Mouse (Mus musculus) testis, adult 2 months (tissue): ENCODE results near the gene Lgi4. TPM values are rescaled to one million over a fixed set of nuclear protein-coding genes. Genes with fewer than 3 reads are reported as not detected.
A peak's percentile ranks its signal among the peaks of the same experiment; 100 is the strongest.

Experiments
- H3K27ac ChIP-seq: fragments of 200-500 bp; 2 replicates; pipeline ENCODE4 v1.5.1; 2012; ENCODE audit warnings: low read depth, low read length; ENCODE audit not compliant: control insufficient read depth, insufficient read depth
- H3K27me3 ChIP-seq: fragments of 200-500 bp; 2 replicates; pipeline ENCODE4 v1.6.1; 2012; ENCODE audit warnings: mild to moderate bottlenecking, low read length, moderate library complexity; ENCODE audit not compliant: control insufficient read depth, insufficient read depth
- H3K36me3 ChIP-seq: fragments of 200-500 bp; 2 replicates; pipeline ENCODE4 v1.6.1; 2012; ENCODE audit warnings: mild to moderate bottlenecking, low read length; ENCODE audit not compliant: control insufficient read depth, insufficient read depth
- H3K4me1 ChIP-seq: fragments of 200-500 bp; 2 replicates; pipeline ENCODE4 v1.6.1; 2012; ENCODE audit warnings: low read length; ENCODE audit not compliant: control insufficient read depth, insufficient read depth
- H3K4me3 ChIP-seq: fragments of 200-500 bp; 2 replicates; pipeline ENCODE4 v1.5.1; 2012; ENCODE audit warnings: low read depth, mild to moderate bottlenecking, low read length, moderate library complexity, mixed read lengths; ENCODE audit not compliant: control insufficient read depth
- CTCF ChIP-seq: fragments of 200-500 bp; IDR thresholded peaks from 2 replicates; pipeline ENCODE4 v1.5.1; 2012; ENCODE audit warnings: low read depth, mild to moderate bottlenecking, inconsistent platforms, low read length, moderate library complexity; ENCODE audit not compliant: control insufficient read depth, insufficient read depth, insufficient replicate concordance
- POLR2A ChIP-seq: fragments of 200-500 bp; IDR thresholded peaks from 2 replicates; pipeline ENCODE4 v1.6.1; 2012; ENCODE audit warnings: low read depth, mild to moderate bottlenecking, inconsistent platforms, low read length, moderate library complexity; ENCODE audit not compliant: control insufficient read depth
- polyA plus RNA-seq: library from polyadenylated mRNA; depleted of rRNA; stranded (reverse); fragments of >200 nt; gene quantifications from 2 replicates; pipeline ENCODE4 v1.2.3, GENCODE M21; 2012

The Lgi4 gene
- polyA plus RNA-seq, 1 experiment: 2.0 TPM

DNA sequence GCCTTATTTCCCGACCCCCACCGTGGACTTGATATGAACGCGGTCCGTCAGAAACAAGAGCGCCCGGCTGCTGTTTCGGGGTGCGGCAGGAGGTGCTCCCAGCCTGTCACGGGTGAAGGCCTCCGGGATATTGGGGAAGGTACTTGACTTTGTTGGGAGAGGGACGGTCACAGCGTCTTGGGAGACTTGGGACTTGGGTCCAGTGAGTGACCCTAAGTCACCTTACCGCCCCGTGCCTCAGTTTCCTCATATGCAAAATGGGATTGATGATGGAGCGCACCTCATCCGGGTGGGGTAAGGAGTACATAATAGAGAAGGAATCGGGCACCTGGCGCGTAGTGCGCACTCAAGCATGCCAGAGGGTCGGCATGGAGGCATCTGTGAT is 6.9 kb upstream of the Lgi4 start:
- Histone ChIP-seq H3K36me3 (no peaks in the 10 kb centered on the region), H3K4me1 (peaks cover 9% of the 10 kb centered on the region), H3K27me3 (no peaks in the 10 kb centered on the region; the same call in 1 of the 2 replicates), H3K27ac (no peak overlapping the region), H3K4me3 (no peak overlapping the region; the same call in 1 of the 2 replicates)
- no peak for TF ChIP-seq CTCF
- no peak for TF ChIP-seq POLR2A

- Histone ChIP-seq H3K27ac (no peak overlapping the region), H3K36me3 (no peaks in the 10 kb centered on the region), H3K27me3 (no peaks in the 10 kb centered on the region; the same call in 1 of the 2 replicates), H3K4me3 (peak overlapping the region; percentile 25), H3K4me1 (peaks cover 9% of the 10 kb centered on the region)
- TF ChIP-seq POLR2A (no peak), CTCF (no peak)
Observed at GRCm38 (mm10) chr7:31052636-31053434, 6.3 kb upstream of the Lgi4 start.

DNA sequence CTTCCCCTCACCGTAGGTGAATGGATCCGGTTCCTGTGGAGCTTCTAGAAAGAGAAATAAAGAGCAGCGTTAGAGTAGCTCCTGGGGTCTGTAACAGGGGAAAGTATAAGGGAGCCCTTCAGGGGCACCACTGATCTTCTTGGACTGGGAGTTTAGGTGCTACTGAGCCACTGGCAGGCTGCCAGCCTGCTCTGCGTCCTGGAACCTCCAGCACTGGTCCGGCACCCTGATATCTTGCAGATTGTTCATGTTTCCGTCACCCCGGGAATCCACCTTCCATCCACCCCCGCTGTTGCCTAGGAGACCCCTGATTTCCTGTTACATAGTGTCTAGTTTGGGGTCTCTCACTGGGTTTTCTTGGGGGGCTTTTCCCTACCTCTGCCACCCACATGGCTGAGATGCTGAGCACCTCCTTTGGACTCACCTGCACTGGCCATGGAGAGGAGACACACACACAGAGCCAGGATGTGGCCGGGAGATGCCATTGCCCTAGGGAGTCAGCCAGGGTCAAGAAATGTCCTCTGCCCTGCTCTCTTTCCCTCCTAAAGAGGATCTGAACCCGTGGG is 5.2 kb upstream of the Lgi4 start:
- TF ChIP-seq CTCF: no peak
- TF ChIP-seq POLR2A: no peak
- no peaks in the 10 kb centered on the region for H3K36me3 ChIP-seq
- H3K4me1 ChIP-seq: peaks cover 11% of the 10 kb centered on the region
- peak overlapping the region; percentile 18 for H3K27ac ChIP-seq
- no peaks in the 10 kb centered on the region; the same call in 1 of the 2 replicates for H3K27me3 ChIP-seq
- peak overlapping the region; percentile 46 for H3K4me3 ChIP-seq

GRCm38 (mm10) chr7:31054661-31055320 is 4.4 kb upstream of the Lgi4 start:
- TF ChIP-seq CTCF (no peak), POLR2A (no peak)
- H3K4me1 ChIP-seq: peaks cover 14% of the 10 kb centered on the region
- no peaks in the 10 kb centered on the region for H3K36me3 ChIP-seq
- H3K4me3 ChIP-seq: peak overlapping the region; percentile 46
- H3K27me3 ChIP-seq: no peaks in the 10 kb centered on the region; the same call in 1 of the 2 replicates
- peak overlapping the region; percentile 86 for H3K27ac ChIP-seq

- peak overlapping the region; percentile 46 for H3K4me3 ChIP-seq
- peaks cover 14% of the 10 kb centered on the region for H3K4me1 ChIP-seq
- no peaks in the 10 kb centered on the region for H3K36me3 ChIP-seq
- H3K27me3 ChIP-seq: no peaks in the 10 kb centered on the region; the same call in 1 of the 2 replicates
- TF ChIP-seq CTCF: no peak
- TF ChIP-seq POLR2A: no peak
- H3K27ac ChIP-seq: peak overlapping the region; percentile 86
Observed at GRCm38 (mm10) chr7:31055354-31055824, 3.8 kb upstream of the Lgi4 start.

GRCm38 (mm10) chr7:31055883-31056282 is 3.3 kb upstream of the Lgi4 start:
- H3K27ac ChIP-seq: no peak overlapping the region
- TF ChIP-seq POLR2A: no peak
- TF ChIP-seq CTCF: no peak
- H3K4me1 ChIP-seq: peaks cover 13% of the 10 kb centered on the region
- no peaks in the 10 kb centered on the region for H3K27me3 ChIP-seq
- H3K4me3 ChIP-seq: no peak overlapping the region
- H3K36me3 ChIP-seq: no peaks in the 10 kb centered on the region

- no peak for TF ChIP-seq CTCF
- TF ChIP-seq POLR2A: no peak
- H3K27ac ChIP-seq: peak overlapping the region; percentile 63
- H3K4me3 ChIP-seq: no peak overlapping the region
- no peaks in the 10 kb centered on the region for H3K27me3 ChIP-seq
- H3K4me1 ChIP-seq: peaks cover 9% of the 10 kb centered on the region
- no peaks in the 10 kb centered on the region for H3K36me3 ChIP-seq
Observed at GRCm38 (mm10) chr7:31056448-31056847, 2.7 kb upstream of the Lgi4 start.
